Mouse (Mus musculus) adrenal gland, adult 8-10 months (tissue): ENCODE data around the gene Ercc5. TPM values are rescaled to one million over a fixed set of nuclear protein-coding genes. Genes with fewer than 3 reads are reported as not detected.

ENCODE experiments used
- DNase-seq: peaks from one replicate; pipeline ENCODE4 v3.0.0; 2022
- total RNA-seq, 4 experiments: library from RNA; stranded (reverse); gene quantifications; 2 replicates each; pipeline ENCODE4 v1.2.4; 2022

The Ercc5 gene
- total RNA-seq, 4 experiments from 2014 or later = 20.7 to 27.1 (median 23.2) TPM

DNA sequence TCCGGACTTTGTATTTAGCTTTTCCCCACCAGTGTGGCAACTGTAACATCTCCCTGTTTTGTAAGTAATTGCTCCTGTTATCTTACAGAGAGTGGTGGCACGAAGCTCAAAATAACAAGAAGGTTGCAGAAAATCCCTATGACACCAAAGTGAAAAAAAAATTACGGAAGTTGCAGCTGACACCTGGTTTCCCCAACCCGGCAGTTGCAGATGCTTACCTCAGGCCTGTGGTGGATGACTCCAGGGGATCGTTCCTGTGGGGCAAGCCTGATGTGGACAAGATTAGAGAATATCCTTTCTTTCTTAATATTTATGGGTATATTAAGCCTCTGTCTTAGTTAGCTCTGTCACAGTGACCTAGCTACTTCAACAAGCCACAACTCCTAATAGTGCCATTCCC, 30.5 kb downstream of the Ercc5 start:
- no peak for DNase-seq

GRCm38 (mm10) chr1:44186396-44186795, 38.9 kb downstream of the Ercc5 start:
- DNase-seq = no peak

- DNase-seq = no peak
These were observed 51.0 kb downstream of the Ercc5 start for GRCm38 (mm10) chr1:44198273-44199171.

DNA sequence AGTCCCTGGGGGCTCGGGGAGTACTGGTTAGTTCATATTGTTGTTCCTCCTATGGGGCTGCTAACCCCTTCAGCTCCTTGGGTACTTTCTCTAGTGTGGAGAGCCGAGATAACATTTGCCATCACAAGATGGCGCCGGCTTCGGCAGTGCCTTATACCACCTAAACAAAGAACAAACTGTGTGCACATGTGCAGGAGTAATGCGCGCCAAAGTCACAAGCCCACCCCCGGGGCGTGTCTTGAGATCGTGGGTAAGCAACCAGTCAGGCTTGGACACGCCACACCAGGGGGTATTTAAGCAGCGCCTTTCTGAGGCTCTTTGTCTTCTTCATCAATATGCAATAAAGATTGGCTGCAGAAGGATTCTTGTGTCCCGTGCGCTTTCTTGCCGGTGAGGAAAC, 55.3 kb downstream of the Ercc5 start:
- DNase-seq = no peak

DNA sequence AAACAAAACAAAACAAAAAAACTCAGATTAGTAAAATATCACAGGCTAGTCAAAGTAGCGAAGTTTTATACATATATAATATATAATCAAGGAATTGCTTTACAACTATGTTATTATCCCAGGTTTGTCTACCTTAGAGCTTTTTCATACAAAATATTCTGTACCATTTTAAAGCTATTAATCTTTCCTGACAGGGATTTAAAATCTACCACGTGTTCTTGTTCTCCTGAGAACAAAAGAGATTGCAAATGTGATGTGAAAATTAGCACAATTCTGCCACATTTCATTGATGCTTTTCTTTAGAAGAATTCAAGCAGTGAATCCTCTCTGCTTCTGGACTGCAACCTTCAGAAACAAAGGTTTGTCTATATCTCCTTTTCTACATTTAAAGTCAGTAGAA, 66.9 kb downstream of the Ercc5 start:
- DNase-seq = no peak

GRCm38 (mm10) chr1:44216352-44217116, 69.0 kb downstream of the Ercc5 start:
- DNase-seq = no peak

- no peak for DNase-seq
These were observed 69.6 kb downstream of the Ercc5 start for GRCm38 (mm10) chr1:44217118-44217517.

DNA sequence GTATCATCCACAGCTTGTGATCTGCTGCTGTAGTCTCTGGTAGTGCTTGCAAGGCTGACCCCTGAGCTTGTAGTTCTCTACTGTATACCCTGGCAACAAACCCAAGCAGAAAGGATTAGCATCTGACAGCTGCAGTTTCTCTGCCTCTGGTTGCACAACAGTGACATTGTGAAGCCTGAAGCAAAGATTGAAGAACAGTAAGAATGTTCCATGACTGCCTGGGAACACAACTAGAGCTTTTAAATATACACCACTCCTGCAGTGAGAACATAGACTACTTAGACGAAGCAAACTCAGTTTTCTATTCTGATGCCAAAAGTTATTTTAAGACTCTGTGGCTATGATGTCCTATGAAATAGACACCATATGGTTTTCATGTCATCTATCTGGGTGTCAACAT, 71.3 kb downstream of the Ercc5 start, which contains the start of gene Mettl21e:
TSS of gene Mettl21e (minus strand) at position 86 of the 400 bp plus-strand sequence.
- DNase-seq = no peak

GRCm38 (mm10) chr1:44229044-44229443, 81.5 kb downstream of the Ercc5 start:
- DNase-seq = peak; percentile 10

Other genes starting within 250 kb of the Ercc5 start
- gene Tpp2, start 214.1 kb upstream of the Ercc5 start, total RNA-seq = 10 to 100 TPM; 46.4 to 53.1 (median 49.4) TPM
- under 1 TPM in 1 of 4 experiments, not detected in 3; 0.55 TPM for gene Mettl21c, start 127.7 kb upstream of the Ercc5 start, total RNA-seq
- gene Gm8251, start 85.8 kb upstream of the Ercc5 start, total RNA-seq = under 1 TPM in 2 of 4 experiments, not detected in 2; 0.03 to 0.06 TPM
- 10 to 100 TPM in 1 of 4 experiments, 1 to 10 TPM in 3; 8.2 to 12.6 (median 9.0) TPM for gene Tex30, start 45.3 kb upstream of the Ercc5 start, total RNA-seq
- gene Kdelc1, start 28.9 kb upstream of the Ercc5 start, total RNA-seq = 10 to 100 TPM; 17.3 to 23.7 (median 19.4) TPM
- gene Bivm, start 28.8 kb upstream of the Ercc5 start, total RNA-seq = 10 to 100 TPM; 15.5 to 26.8 (median 20.7) TPM
- gene Mettl21e, start 71.2 kb downstream of the Ercc5 start, total RNA-seq = under 1 TPM in 1 of 4 experiments, not detected in 3; 0.07 TPM